Mouse (Mus musculus): Measurements from ENCODE around the gene Utp15. TPM values are rescaled to one million over a fixed set of nuclear protein-coding genes. Genes with fewer than 3 reads are reported as not detected.

The Utp15 gene
- total RNA-seq, 2 experiments from 2014 or later, result 19.5 to 21.2 TPM

Other genes starting within 250 kb of the Utp15 start
- 10 to 100 TPM; 33.0 to 40.7 TPM for gene Arhgef28, start 56.6 kb downstream of the Utp15 start, total RNA-seq (2021)
- gene Ankra2, start within 50 bp of the Utp15 start, total RNA-seq (2021), result 10 to 100 TPM; 48.3 to 53.0 TPM
- not detected for gene Gm21976, start 16.8 kb upstream of the Utp15 start, total RNA-seq (2021)
- 100 to 1,000 TPM; 170 to 181 TPM for gene Btf3, start 54.0 kb upstream of the Utp15 start, total RNA-seq (2021)
- 1 to 10 TPM; 1.1 to 2.1 TPM for gene Foxd1, start 91.2 kb upstream of the Utp15 start, total RNA-seq (2021)
- gene Gm10320, start 229.0 kb upstream of the Utp15 start, total RNA-seq (2021), result not detected

Data from left cerebral cortex, postnatal 36 days (tissue).